Mouse (Mus musculus): ENCODE measurements around the gene Safb2. TPM values are rescaled to one million over a fixed set of nuclear protein-coding genes. Genes with fewer than 3 reads are reported as not detected.
A peak's percentile ranks its signal among the peaks of the same experiment; 100 is the strongest.
"Not testable (repeated sequence)": the region's sequence is repeated elsewhere in the genome, so short reads cannot be mapped to it uniquely, and the experiment has no call there.

Gene Safb2
- 62.8 and 73.5 TPM in 2 replicates for polyA plus RNA-seq (2014; fragmentation: Nextera tagmentation; extraction: Ambion mirVana)

- H3K36me3 ChIP-seq (ENCODE audit: control insufficient read depth, insufficient read depth, low read length) = peaks cover 62% of the 10 kb centered on the region
- peak within 1 kb of the TSS; percentile 88 for H3K4me2 ChIP-seq (replicated peaks; ENCODE audit: low read depth, low read length)
- peak within 1 kb of the TSS; percentile 96 for H3K4me3 ChIP-seq (ENCODE audit: low read depth, low read length)
- H3K9me3 ChIP-seq (ENCODE audit: control insufficient read depth, low read depth, low read length) = no peaks in the 10 kb centered on the region
- H3K27me3 ChIP-seq (ENCODE audit: control insufficient read depth, insufficient read depth, low read length) = no peaks in the 10 kb centered on the region
- peaks cover 24% of the 10 kb centered on the region for H3K4me1 ChIP-seq (ENCODE audit: control insufficient read depth, insufficient read depth, low read length)
- H3K27ac ChIP-seq (ENCODE audit: low read length) = peak within 1 kb of the TSS; percentile 95
- WGBS = under 1% methylated on average over 93 of the region's 101 CpGs
- H3K9ac ChIP-seq (replicated peaks; ENCODE audit: low read depth, low read length) = peak within 1 kb of the TSS; percentile 87
- ATAC-seq (ENCODE audit: insufficient number of reproducible peaks, insufficient read depth, low FRiP score, low read depth) = peak; percentile 95
Measured at GRCm38 (mm10) chr17:56584257-56585130, at the start of gene Safb2, which contains the start of gene Safb. TSS of gene Safb2 (minus strand) at chr17:56584585. TSS of gene Safb (plus strand) at chr17:56584825.

GRCm38 (mm10) chr17:56634023-56634422 lies 49.6 kb upstream of the Safb2 start:
- Histone ChIP-seq H3K4me2 (replicated peaks; ENCODE audit: low read depth, low read length) (no peak overlapping the region), H3K9me3 (ENCODE audit: control insufficient read depth, low read depth, low read length) (no peaks in the 10 kb centered on the region), H3K4me3 (ENCODE audit: low read depth, low read length) (no peak overlapping the region), H3K27me3 (ENCODE audit: control insufficient read depth, insufficient read depth, low read length) (no peaks in the 10 kb centered on the region), H3K4me1 (ENCODE audit: control insufficient read depth, insufficient read depth, low read length) (no peaks in the 10 kb centered on the region), H3K27ac (ENCODE audit: low read length) (no peak overlapping the region), H3K36me3 (ENCODE audit: control insufficient read depth, insufficient read depth, low read length) (no peaks in the 10 kb centered on the region), H3K9ac (replicated peaks; ENCODE audit: low read depth, low read length) (no peak overlapping the region)
- WGBS = 85% methylated on average over 6 of the region's 6 CpGs
- no peak for ATAC-seq (ENCODE audit: insufficient number of reproducible peaks, insufficient read depth, low FRiP score, low read depth)

- no peak overlapping the region for H3K9ac ChIP-seq (replicated peaks; ENCODE audit: low read depth, low read length)
- H3K36me3 ChIP-seq (ENCODE audit: control insufficient read depth, insufficient read depth, low read length) = no peaks in the 10 kb centered on the region
- H3K27me3 ChIP-seq (ENCODE audit: control insufficient read depth, insufficient read depth, low read length) = no peaks in the 10 kb centered on the region
- H3K4me1 ChIP-seq (ENCODE audit: control insufficient read depth, insufficient read depth, low read length) = 0 out of 2 replicates have a peak, but pooled peaks cover 4% of the 10 kb centered on the region
- no peak overlapping the region for H3K4me2 ChIP-seq (replicated peaks; ENCODE audit: low read depth, low read length)
- ATAC-seq (ENCODE audit: insufficient number of reproducible peaks, insufficient read depth, low FRiP score, low read depth) = no peak
- WGBS = 55% methylated on average over 4 of the region's 4 CpGs
- H3K9me3 ChIP-seq (ENCODE audit: control insufficient read depth, low read depth, low read length) = no peaks in the 10 kb centered on the region
- H3K4me3 ChIP-seq (ENCODE audit: low read depth, low read length) = no peak overlapping the region
- H3K27ac ChIP-seq (ENCODE audit: low read length) = no peak overlapping the region
Measured at GRCm38 (mm10) chr17:56631807-56632206, 47.4 kb upstream of the Safb2 start.

- not testable (repeated sequence) for ATAC-seq (ENCODE audit: insufficient number of reproducible peaks, insufficient read depth, low FRiP score, low read depth); H3K9me3 ChIP-seq (ENCODE audit: control insufficient read depth, low read depth, low read length); H3K27me3 ChIP-seq (ENCODE audit: control insufficient read depth, insufficient read depth, low read length); H3K9ac ChIP-seq (replicated peaks; ENCODE audit: low read depth, low read length); H3K36me3 ChIP-seq (ENCODE audit: control insufficient read depth, insufficient read depth, low read length); H3K27ac ChIP-seq (ENCODE audit: low read length); H3K4me3 ChIP-seq (ENCODE audit: low read depth, low read length); H3K4me2 ChIP-seq (replicated peaks; ENCODE audit: low read depth, low read length)
- WGBS = 88% methylated on average over 27 of the region's 27 CpGs
- H3K4me1 ChIP-seq (ENCODE audit: control insufficient read depth, insufficient read depth, low read length) = peaks cover 13% of the 10 kb centered on the region
Measured at GRCm38 (mm10) chr17:56629800-56630781, 45.7 kb upstream of the Safb2 start.

GRCm38 (mm10) chr17:56627530-56628277 lies 43.3 kb upstream of the Safb2 start, which contains the start of gene Catsperd:
TSS of gene Catsperd (plus strand) at chr17:56628143.
- Histone ChIP-seq H3K4me2 (replicated peaks; ENCODE audit: low read depth, low read length) (peak within 1 kb of the TSS; percentile 98), H3K27me3 (ENCODE audit: control insufficient read depth, insufficient read depth, low read length) (no peaks in the 10 kb centered on the region), H3K27ac (ENCODE audit: low read length) (peak within 1 kb of the TSS; percentile 89), H3K9me3 (ENCODE audit: control insufficient read depth, low read depth, low read length) (no peaks in the 10 kb centered on the region), H3K9ac (replicated peaks; ENCODE audit: low read depth, low read length) (no peak within 1 kb of the TSS; the same call in 1 of the 2 replicates), H3K4me1 (ENCODE audit: control insufficient read depth, insufficient read depth, low read length) (peaks cover 13% of the 10 kb centered on the region), H3K36me3 (ENCODE audit: control insufficient read depth, insufficient read depth, low read length) (peaks cover 11% of the 10 kb centered on the region; the same call in 1 of the 2 replicates), H3K4me3 (ENCODE audit: low read depth, low read length) (peak within 1 kb of the TSS; percentile 85)
- 8% methylated on average over 26 of the region's 26 CpGs for WGBS
- ATAC-seq (ENCODE audit: insufficient number of reproducible peaks, insufficient read depth, low FRiP score, low read depth) = peak; percentile 38

- Histone ChIP-seq H3K4me2 (replicated peaks; ENCODE audit: low read depth, low read length) (peak within 1 kb of the TSS; percentile 98), H3K36me3 (ENCODE audit: control insufficient read depth, insufficient read depth, low read length) (peaks cover 11% of the 10 kb centered on the region; the same call in 1 of the 2 replicates)
Measured at GRCm38 (mm10) chr17:56626754-56627470, 42.5 kb upstream of the Safb2 start, which contains the start of gene Lonp1. TSS of gene Lonp1 (minus strand) at chr17:56626887.

GRCm38 (mm10) chr17:56626260-56626659 lies 41.9 kb upstream of the Safb2 start:
- H3K4me3 ChIP-seq (ENCODE audit: low read depth, low read length) = peak overlapping the region; percentile 85
- ATAC-seq (ENCODE audit: insufficient number of reproducible peaks, insufficient read depth, low FRiP score, low read depth) = peak; percentile 0; the same call in 1 of the 2 replicates
- peak overlapping the region; percentile 89 for H3K27ac ChIP-seq (ENCODE audit: low read length)
- peaks cover 14% of the 10 kb centered on the region; the same call in 1 of the 2 replicates for H3K36me3 ChIP-seq (ENCODE audit: control insufficient read depth, insufficient read depth, low read length)
- peaks cover 13% of the 10 kb centered on the region for H3K4me1 ChIP-seq (ENCODE audit: control insufficient read depth, insufficient read depth, low read length)
- H3K27me3 ChIP-seq (ENCODE audit: control insufficient read depth, insufficient read depth, low read length) = no peaks in the 10 kb centered on the region
- under 1% methylated on average over 32 of the region's 32 CpGs for WGBS
- peak overlapping the region; percentile 98 for H3K4me2 ChIP-seq (replicated peaks; ENCODE audit: low read depth, low read length)
- no peaks in the 10 kb centered on the region for H3K9me3 ChIP-seq (ENCODE audit: control insufficient read depth, low read depth, low read length)
- H3K9ac ChIP-seq (replicated peaks; ENCODE audit: low read depth, low read length) = peak overlapping the region; percentile 87

More at GRCm38 (mm10) chr17:56626754-56627470, 42.5 kb upstream of the Safb2 start, which contains the start of gene Lonp1:
- ATAC-seq (ENCODE audit: insufficient number of reproducible peaks, insufficient read depth, low FRiP score, low read depth) = peak; percentile 90
- Histone ChIP-seq H3K9ac (replicated peaks; ENCODE audit: low read depth, low read length) (peak within 1 kb of the TSS; percentile 87), H3K4me1 (ENCODE audit: control insufficient read depth, insufficient read depth, low read length) (peaks cover 13% of the 10 kb centered on the region), H3K9me3 (ENCODE audit: control insufficient read depth, low read depth, low read length) (no peaks in the 10 kb centered on the region), H3K27ac (ENCODE audit: low read length) (peak within 1 kb of the TSS; percentile 89), H3K4me3 (ENCODE audit: low read depth, low read length) (peak within 1 kb of the TSS; percentile 85), H3K27me3 (ENCODE audit: control insufficient read depth, insufficient read depth, low read length) (no peaks in the 10 kb centered on the region)
- WGBS = under 1% methylated on average over 51 of the region's 51 CpGs

All from stomach, embryonic 14.5 days (tissue).